Mouse (Mus musculus) brain, embryonic 14.5 days (tissue): ENCODE data around the gene Tyrobp.

Source experiments
- CTCF ChIP-seq: fragments of 200-500 bp; IDR thresholded peaks from 2 replicates; pipeline ENCODE4 v1.5.1; 2012; ENCODE audit warnings: inconsistent platforms, mild to moderate bottlenecking, moderate library complexity, borderline replicate concordance; ENCODE audit not compliant: insufficient read depth, insufficient read length; ENCODE audit errors: extremely low read depth
- POLR2A ChIP-seq: fragments of 200-500 bp; IDR thresholded peaks from 2 replicates; pipeline ENCODE4 v1.6.1; 2012; ENCODE audit warnings: mild to moderate bottlenecking, inconsistent platforms, borderline replicate concordance; ENCODE audit not compliant: poor library complexity, insufficient read depth, insufficient read length, severe bottlenecking; ENCODE audit errors: extremely low read depth

DNA sequence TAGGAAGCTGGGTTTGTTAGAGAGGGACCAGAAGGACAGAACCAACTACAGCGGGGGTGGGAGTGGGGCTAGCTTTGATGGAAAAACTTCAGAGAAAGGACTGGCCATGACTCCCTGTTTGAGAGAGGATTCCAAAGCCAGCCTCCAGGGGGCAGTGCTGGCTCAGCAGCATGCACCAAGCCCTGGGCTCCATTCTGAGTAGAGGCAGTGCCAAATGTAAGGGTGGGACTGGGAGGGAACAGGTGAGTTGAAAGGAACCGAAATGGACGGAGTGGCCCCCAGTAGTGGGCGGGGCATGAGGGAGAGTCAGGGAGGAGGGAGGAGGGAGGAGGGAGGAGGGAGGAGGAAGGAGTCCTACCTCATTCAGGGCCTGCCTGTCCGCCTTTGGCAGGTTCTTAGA lies 27.1 kb downstream of the Tyrobp start:
- TF ChIP-seq POLR2A (no peak), CTCF (peak; percentile 92)
